Mouse (Mus musculus): ENCODE measurements at regions not wholly inside any gene's neighbourhood (a gene's known extent, or its start where the extent isn't known, plus 50 kb on each side); places are given as distances from the start of the nearest gene placed in this dataset.
A peak's percentile ranks its signal among the peaks of the same experiment; 100 is the strongest.

GRCm38 (mm10) chr5:149815879-149816278, 137.8 kb downstream of the B3glct start:
- H3K9ac ChIP-seq = no peak overlapping the region
- H3K27ac ChIP-seq = no peak overlapping the region
- no peaks in the 10 kb centered on the region for H3K9me3 ChIP-seq
- ATAC-seq (ENCODE audit: low FRiP score) = no peak
- H3K36me3 ChIP-seq = no peaks in the 10 kb centered on the region
- WGBS = 41% methylated on average over 3 of the region's 3 CpGs
- no peak overlapping the region for H3K4me3 ChIP-seq
- H3K27me3 ChIP-seq = no peaks in the 10 kb centered on the region
- no peak overlapping the region for H3K4me2 ChIP-seq
- 0 out of 2 replicates have a peak, but pooled peaks cover 7% of the 10 kb centered on the region for H3K4me1 ChIP-seq (replicated peaks)

- no peaks in the 10 kb centered on the region for H3K4me1 ChIP-seq (replicated peaks)
- no peaks in the 10 kb centered on the region for H3K36me3 ChIP-seq
- H3K27me3 ChIP-seq = no peaks in the 10 kb centered on the region
- no peak for ATAC-seq (ENCODE audit: low FRiP score)
- 54% methylated on average over 6 of the region's 6 CpGs for WGBS
- no peak overlapping the region for H3K4me2 ChIP-seq
- H3K9me3 ChIP-seq = no peaks in the 10 kb centered on the region
- no peak overlapping the region for H3K9ac ChIP-seq
- H3K27ac ChIP-seq = no peak overlapping the region
- H3K4me3 ChIP-seq = no peak overlapping the region
Measured at GRCm38 (mm10) chr5:149818812-149819211, 140.8 kb downstream of the B3glct start.

GRCm38 (mm10) chr5:149823821-149824220, 145.8 kb downstream of the B3glct start:
- Histone ChIP-seq H3K4me3 (no peak overlapping the region), H3K36me3 (no peaks in the 10 kb centered on the region), H3K4me1 (replicated peaks) (peaks cover 4% of the 10 kb centered on the region; the same call in 1 of the 2 replicates), H3K27ac (no peak overlapping the region), H3K9me3 (no peaks in the 10 kb centered on the region), H3K4me2 (no peak overlapping the region), H3K9ac (no peak overlapping the region), H3K27me3 (no peaks in the 10 kb centered on the region)
- ATAC-seq (ENCODE audit: low FRiP score) = no peak
- 77% methylated on average over 9 of the region's 9 CpGs for WGBS

GRCm38 (mm10) chr5:149827599-149827998, 149.6 kb downstream of the B3glct start:
- Histone ChIP-seq H3K27me3 (no peaks in the 10 kb centered on the region), H3K36me3 (no peaks in the 10 kb centered on the region), H3K9me3 (no peaks in the 10 kb centered on the region), H3K4me3 (no peak overlapping the region), H3K9ac (no peak overlapping the region), H3K4me1 (replicated peaks) (peaks cover 8% of the 10 kb centered on the region; the same call in 1 of the 2 replicates), H3K4me2 (no peak overlapping the region), H3K27ac (no peak overlapping the region)
- WGBS = 58% methylated on average over 3 of the region's 3 CpGs
- ATAC-seq (ENCODE audit: low FRiP score) = no peak

- Histone ChIP-seq H3K4me1 (replicated peaks) (peaks cover 8% of the 10 kb centered on the region; the same call in 1 of the 2 replicates), H3K9me3 (no peaks in the 10 kb centered on the region), H3K27me3 (no peaks in the 10 kb centered on the region), H3K4me2 (peak overlapping the region; percentile 66), H3K9ac (peak overlapping the region; percentile 76), H3K27ac (peak overlapping the region; percentile 81), H3K4me3 (peak overlapping the region; percentile 44), H3K36me3 (no peaks in the 10 kb centered on the region)
- WGBS = 4% methylated on average over 28 of the region's 28 CpGs
- ATAC-seq (ENCODE audit: low FRiP score) = 0 out of 2 replicates have a peak, but pooled peaks have one; percentile 32
Measured at GRCm38 (mm10) chr5:149831122-149831861, 153.3 kb downstream of the B3glct start.

- ATAC-seq (ENCODE audit: low FRiP score) = no peak
- no peak overlapping the region for H3K9ac ChIP-seq
- H3K4me3 ChIP-seq = no peak overlapping the region
- H3K4me2 ChIP-seq = no peak overlapping the region
- WGBS = 66% methylated on average over 2 of the region's 2 CpGs
- H3K36me3 ChIP-seq = no peaks in the 10 kb centered on the region
- H3K27ac ChIP-seq = peak overlapping the region; percentile 23; the same call in 1 of the 2 replicates
- H3K4me1 ChIP-seq (replicated peaks) = peaks cover 7% of the 10 kb centered on the region
- no peaks in the 10 kb centered on the region for H3K9me3 ChIP-seq
- no peaks in the 10 kb centered on the region for H3K27me3 ChIP-seq
Measured at GRCm38 (mm10) chr5:149837379-149837778, 159.3 kb downstream of the B3glct start.

GRCm38 (mm10) chr5:149842491-149842890, 164.5 kb downstream of the B3glct start:
- Histone ChIP-seq H3K9me3 (no peaks in the 10 kb centered on the region), H3K36me3 (no peaks in the 10 kb centered on the region), H3K4me3 (no peak overlapping the region), H3K4me2 (no peak overlapping the region), H3K27ac (no peak overlapping the region), H3K27me3 (no peaks in the 10 kb centered on the region), H3K4me1 (replicated peaks) (peaks cover 13% of the 10 kb centered on the region), H3K9ac (no peak overlapping the region)
- WGBS = 74% methylated on average over 6 of the region's 6 CpGs
- no peak for ATAC-seq (ENCODE audit: low FRiP score)

- Histone ChIP-seq H3K27ac (no peak overlapping the region), H3K4me2 (no peak overlapping the region), H3K9me3 (no peaks in the 10 kb centered on the region), H3K36me3 (no peaks in the 10 kb centered on the region), H3K4me1 (replicated peaks) (peaks cover 10% of the 10 kb centered on the region), H3K9ac (no peak overlapping the region), H3K27me3 (no peaks in the 10 kb centered on the region), H3K4me3 (no peak overlapping the region)
- WGBS = 44% methylated on average over 7 of the region's 7 CpGs
- no peak for ATAC-seq (ENCODE audit: low FRiP score)
Measured at GRCm38 (mm10) chr5:149843310-149843709, 165.3 kb downstream of the B3glct start.

- Histone ChIP-seq H3K4me2 (no peak overlapping the region), H3K36me3 (no peaks in the 10 kb centered on the region), H3K27ac (no peak overlapping the region), H3K27me3 (no peaks in the 10 kb centered on the region), H3K4me3 (no peak overlapping the region), H3K9ac (no peak overlapping the region), H3K4me1 (replicated peaks) (0 out of 2 replicates have a peak, but pooled peaks cover 5% of the 10 kb centered on the region), H3K9me3 (no peaks in the 10 kb centered on the region)
- no peak for ATAC-seq (ENCODE audit: low FRiP score)
- 79% methylated on average over 8 of the region's 8 CpGs for WGBS
Measured at GRCm38 (mm10) chr5:149845256-149845655, 167.2 kb downstream of the B3glct start.

- Histone ChIP-seq H3K9me3 (no peaks in the 10 kb centered on the region), H3K4me3 (no peak overlapping the region), H3K4me1 (replicated peaks) (0 out of 2 replicates have a peak, but pooled peaks cover 5% of the 10 kb centered on the region), H3K36me3 (no peaks in the 10 kb centered on the region), H3K27me3 (no peaks in the 10 kb centered on the region), H3K4me2 (no peak overlapping the region), H3K9ac (no peak overlapping the region), H3K27ac (no peak overlapping the region)
- ATAC-seq (ENCODE audit: low FRiP score) = no peak
- WGBS = 85% methylated on average over 3 of the region's 3 CpGs
Measured at GRCm38 (mm10) chr5:149848465-149848864, 170.0 kb upstream of the Rxfp2 start.

GRCm38 (mm10) chr5:149851011-149851410, 167.5 kb upstream of the Rxfp2 start:
- Histone ChIP-seq H3K27ac (no peak overlapping the region), H3K4me1 (replicated peaks) (no peaks in the 10 kb centered on the region), H3K9ac (no peak overlapping the region), H3K27me3 (no peaks in the 10 kb centered on the region), H3K9me3 (no peaks in the 10 kb centered on the region), H3K4me3 (no peak overlapping the region), H3K36me3 (no peaks in the 10 kb centered on the region), H3K4me2 (no peak overlapping the region)
- ATAC-seq (ENCODE audit: low FRiP score) = no peak
- 15% methylated on average over 9 of the region's 9 CpGs for WGBS

- Histone ChIP-seq H3K9me3 (no peaks in the 10 kb centered on the region), H3K4me2 (no peak overlapping the region), H3K4me3 (no peak overlapping the region), H3K4me1 (replicated peaks) (no peaks in the 10 kb centered on the region), H3K9ac (no peak overlapping the region), H3K36me3 (no peaks in the 10 kb centered on the region), H3K27ac (no peak overlapping the region), H3K27me3 (no peaks in the 10 kb centered on the region)
- WGBS = 53% methylated on average over 16 of the region's 16 CpGs
- no peak for ATAC-seq (ENCODE audit: low FRiP score)
Measured at GRCm38 (mm10) chr5:149852516-149852915, 166.0 kb upstream of the Rxfp2 start.

GRCm38 (mm10) chr5:149856101-149856500, 162.4 kb upstream of the Rxfp2 start:
- Histone ChIP-seq H3K36me3 (no peaks in the 10 kb centered on the region), H3K27ac (no peak overlapping the region), H3K9ac (no peak overlapping the region), H3K27me3 (no peaks in the 10 kb centered on the region), H3K4me2 (no peak overlapping the region), H3K9me3 (no peaks in the 10 kb centered on the region), H3K4me1 (replicated peaks) (no peaks in the 10 kb centered on the region), H3K4me3 (no peak overlapping the region)
- no peak for ATAC-seq (ENCODE audit: low FRiP score)
- 79% methylated on average over 1 of the region's 1 CpGs for whole genome bisulfite sequencing

Measured in hindbrain, embryonic 13.5 days (tissue).